Mouse (Mus musculus): ENCODE data around the gene Lyg1. TPM values are rescaled to one million over a fixed set of nuclear protein-coding genes. Genes with fewer than 3 reads are reported as not detected.

Lyg1 gene
- not detected in 2 replicates for polyA plus RNA-seq (2012; rRNA removed)

GRCm38 (mm10) chr1:37957659-37958058 is at the start of gene Lyg1:
Lyg1 (minus strand) TSS chr1:37957759.

GRCm38 (mm10) chr1:37997867-37998266 is 40.3 kb upstream of the Lyg1 start, which contains the start of the genes Txndc9 and Eif5b:
Txndc9 (minus strand) TSS chr1:37997893.
Eif5b (plus strand) TSS chr1:37998010.

GRCm38 (mm10) chr1:37916393-37916792 is 41.2 kb downstream of the Lyg1 start, which contains the start of gene Lyg2:
Lyg2 (minus strand) TSS chr1:37916493.

Other genes starting within 250 kb of the Lyg1 start
- gene 2010300C02Rik, start 237.7 kb downstream of the Lyg1 start, polyA plus RNA-seq (2012; rRNA removed), result 1.8 and 2.5 TPM in 2 replicates
- gene Tsga10, start 91.3 kb downstream of the Lyg1 start, polyA plus RNA-seq (2012; rRNA removed), result 14.4 and 17.9 TPM in 2 replicates
- 5.0 and 5.6 TPM in 2 replicates for gene Lipt1, start 86.0 kb downstream of the Lyg1 start, polyA plus RNA-seq (2012; rRNA removed)
- 24.1 and 24.6 TPM in 2 replicates for gene Mitd1, start 67.3 kb downstream of the Lyg1 start, polyA plus RNA-seq (2012; rRNA removed)
- 133 and 148 TPM in 2 replicates for gene Mrpl30, start 67.3 kb downstream of the Lyg1 start, polyA plus RNA-seq (2012; rRNA removed)
- not detected in 2 replicates for gene Lyg2, start 41.3 kb downstream of the Lyg1 start, polyA plus RNA-seq (2012; rRNA removed)
- 66.5 and 82.2 TPM in 2 replicates for gene Txndc9, start 40.1 kb upstream of the Lyg1 start, polyA plus RNA-seq (2012; rRNA removed)
- gene Eif5b, start 40.3 kb upstream of the Lyg1 start, polyA plus RNA-seq (2012; rRNA removed), result 27.9 and 29.7 TPM in 2 replicates
- 37.8 and 39.9 TPM in 2 replicates for gene Rev1, start 172.0 kb upstream of the Lyg1 start, polyA plus RNA-seq (2012; rRNA removed)

Measured in central nervous system, embryonic 14 days (tissue).